Mouse (Mus musculus) stomach, embryonic 16.5 days (tissue): ENCODE measurements around the gene Ccdc127. TPM values are rescaled to one million over a fixed set of nuclear protein-coding genes. Genes with fewer than 3 reads are reported as not detected.

Experiments used
- ATAC-seq: fragments of 200-750 bp; cut with Nextera tagmentation; 2 replicates; pipeline ENCODE4 v1.8.0; 2017; ENCODE audit warnings: moderate number of reproducible peaks, moderate TSS enrichment; ENCODE audit not compliant: insufficient read depth, low FRiP score
- H3K27ac ChIP-seq: fragments of 300-500 bp; sonication (generic); 2 replicates; pipeline ENCODE4 v1.5.1; 2014; ENCODE audit warnings: low read length
- H3K27me3 ChIP-seq: fragments of 300-500 bp; sonication (generic); 2 replicates; pipeline ENCODE4 v1.6.1; 2014; ENCODE audit warnings: low read length, control low read depth, mixed read lengths; ENCODE audit not compliant: control insufficient read depth, insufficient read depth
- H3K36me3 ChIP-seq: fragments of 300-500 bp; sonication (generic); 2 replicates; pipeline ENCODE4 v1.6.1; 2014; ENCODE audit warnings: low read length; ENCODE audit not compliant: control insufficient read depth, insufficient read depth
- H3K4me1 ChIP-seq: fragments of 300-500 bp; sonication (generic); 2 replicates; pipeline ENCODE4 v1.6.1; 2014; ENCODE audit warnings: low read length, control low read depth, mixed read lengths; ENCODE audit not compliant: control insufficient read depth, insufficient read depth
- H3K4me2 ChIP-seq: fragments of 300-500 bp; sonication (generic); 2 replicates; pipeline ENCODE4 v1.6.1; 2014; ENCODE audit warnings: low read depth, low read length, mixed read lengths
- H3K4me3 ChIP-seq: fragments of 300-500 bp; sonication (generic); replicated peaks from 2 replicates; pipeline ENCODE4 v1.5.1; 2014; ENCODE audit warnings: mild to moderate bottlenecking, low read length
- H3K9ac ChIP-seq: fragments of 300-500 bp; sonication (generic); 2 replicates; pipeline ENCODE4 v1.6.1; 2014; ENCODE audit warnings: low read length
- H3K9me3 ChIP-seq: fragments of 300-500 bp; sonication (generic); replicated peaks from 2 replicates; pipeline ENCODE4 v1.6.1; 2016; ENCODE audit warnings: low read length, control low read depth; ENCODE audit not compliant: control insufficient read depth
- WGBS: fragments of 180-500 bp; shearing (Covaris S2); extraction: QIAGEN DNeasy Blood & Tissue Kit; methylation state at CpG from one replicate; pipeline ENCODE4 v1.1.7; 2014; 5-methylcytosine and 5-hydroxymethylcytosine counted together
- polyA plus RNA-seq: library from polyadenylated mRNA; unstranded; fragments of >200 nt; fragmentation: Nextera tagmentation; extraction: Ambion mirVana; gene quantifications from 2 replicates; pipeline ENCODE4 v1.2.1, GENCODE M21; 2015

The Ccdc127 gene
- 53.2 and 60.8 TPM in 2 replicates for polyA plus RNA-seq

GRCm38 (mm10) chr13:74349566-74350434 lies at the start of gene Ccdc127, which contains the start of gene Sdha:
Gene Ccdc127 (plus strand): TSS chr13:74350309.
Gene Sdha (minus strand): TSS chr13:74350280.
- Histone ChIP-seq H3K4me2 (peak within 1 kb of the TSS; percentile 80), H3K4me3 (peak within 1 kb of the TSS; percentile 77), H3K9ac (peak within 1 kb of the TSS; percentile 90), H3K9me3 (no peaks in the 10 kb centered on the region), H3K27me3 (no peaks in the 10 kb centered on the region), H3K27ac (peak within 1 kb of the TSS; percentile 64), H3K4me1 (peaks cover 14% of the 10 kb centered on the region), H3K36me3 (peaks cover 5% of the 10 kb centered on the region; the same call in 1 of the 2 replicates)
- WGBS: under 1% methylated on average over 57 of the region's 57 CpGs
- ATAC-seq: peak; percentile 98

DNA sequence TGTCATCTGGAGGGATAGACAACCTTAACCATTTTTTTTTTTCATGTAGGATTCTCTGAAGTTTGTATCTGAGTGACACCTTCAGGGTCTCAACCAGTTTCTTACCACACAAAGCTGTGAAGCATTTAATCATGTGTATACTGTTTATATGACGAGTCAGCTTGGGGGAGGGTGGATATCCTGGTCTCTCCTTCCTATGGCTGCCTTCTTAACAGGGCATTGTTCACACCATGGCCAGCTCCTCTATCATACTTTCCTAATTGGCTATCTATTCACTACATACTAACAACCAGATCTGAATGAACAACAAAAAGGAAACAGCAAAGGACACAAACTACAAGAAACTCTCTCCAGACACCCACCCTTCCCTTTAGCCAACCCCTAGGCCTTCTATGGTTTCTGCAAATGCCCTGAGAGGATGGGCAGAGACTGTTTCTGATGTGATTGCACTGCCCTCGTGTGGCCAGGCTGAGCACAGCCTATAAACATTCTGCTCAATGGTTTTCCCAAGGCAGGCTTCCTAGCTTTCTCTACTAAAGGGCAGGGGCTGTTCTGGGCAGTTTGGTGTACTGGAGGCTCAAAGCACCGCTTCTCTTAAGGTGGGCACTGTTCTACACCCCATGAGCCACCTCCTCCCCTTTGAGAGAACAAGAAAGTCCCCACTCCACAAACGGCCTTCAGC lies 49.0 kb upstream of the Ccdc127 start:
- no peaks in the 10 kb centered on the region for H3K4me1 ChIP-seq
- no peaks in the 10 kb centered on the region for H3K27me3 ChIP-seq
- H3K9me3 ChIP-seq: no peaks in the 10 kb centered on the region
- ATAC-seq: peak; percentile 50; the same call in 1 of the 2 replicates
- H3K27ac ChIP-seq: peak overlapping the region; percentile 26; the same call in 1 of the 2 replicates
- H3K36me3 ChIP-seq: peaks cover 13% of the 10 kb centered on the region
- H3K4me2 ChIP-seq: no peak overlapping the region
- H3K4me3 ChIP-seq: no peak overlapping the region
- WGBS: 45% methylated on average over 4 of the region's 4 CpGs
- H3K9ac ChIP-seq: no peak overlapping the region

GRCm38 (mm10) chr13:74301607-74301984 lies 48.5 kb upstream of the Ccdc127 start:
- H3K9me3 ChIP-seq: no peaks in the 10 kb centered on the region
- no peak overlapping the region for H3K9ac ChIP-seq
- H3K36me3 ChIP-seq: peaks cover 16% of the 10 kb centered on the region
- H3K4me3 ChIP-seq: no peak overlapping the region
- H3K4me2 ChIP-seq: no peak overlapping the region
- H3K4me1 ChIP-seq: no peaks in the 10 kb centered on the region
- WGBS: 58% methylated on average over 6 of the region's 6 CpGs
- peak overlapping the region; percentile 26; the same call in 1 of the 2 replicates for H3K27ac ChIP-seq
- H3K27me3 ChIP-seq: no peaks in the 10 kb centered on the region
- ATAC-seq: peak; percentile 71; the same call in 1 of the 2 replicates

DNA sequence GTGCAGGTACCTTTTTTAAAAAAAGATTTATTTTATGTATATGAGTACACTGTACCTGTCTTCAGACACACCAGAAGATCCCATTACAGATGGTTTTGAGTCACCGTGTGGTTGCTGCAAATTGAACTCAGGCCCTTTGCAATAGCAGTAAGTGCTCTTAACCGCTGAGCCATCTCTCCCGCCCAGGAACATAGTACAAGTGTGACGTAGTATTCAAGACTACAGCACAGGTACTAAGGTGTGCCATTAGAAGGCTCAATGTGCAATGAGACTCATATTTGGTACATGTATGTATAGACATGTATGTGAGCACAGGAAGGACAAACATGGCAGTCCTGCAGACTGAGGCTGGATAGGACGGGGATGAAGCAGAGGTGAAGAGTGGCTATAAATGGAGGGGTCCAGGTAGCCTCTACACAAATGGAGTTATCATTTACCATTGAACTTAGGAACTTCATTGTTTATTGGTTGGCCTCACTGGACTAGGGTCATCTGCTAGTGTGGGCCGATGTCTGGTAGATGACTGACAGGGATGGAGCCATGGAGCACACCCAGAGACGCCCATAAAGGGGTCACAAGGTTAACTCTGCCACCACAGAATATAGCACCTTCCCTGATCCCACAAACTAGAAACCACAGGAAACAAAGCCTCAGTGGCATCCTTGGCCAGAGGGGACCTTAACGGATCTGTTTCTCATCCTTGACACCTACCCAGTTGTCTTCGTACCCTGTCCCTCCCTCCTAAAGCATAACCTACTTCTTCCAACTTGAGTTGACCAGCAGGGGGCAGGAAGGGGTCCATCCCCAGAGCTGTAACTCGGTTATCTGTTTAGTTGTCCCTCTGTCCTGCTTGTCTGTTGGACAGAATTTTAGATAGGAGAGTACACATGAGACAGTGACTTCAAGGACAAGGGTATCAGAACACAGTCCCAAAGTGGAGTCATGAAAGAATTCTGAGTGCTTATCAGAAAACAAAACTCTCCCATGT lies 47.8 kb upstream of the Ccdc127 start:
- Histone ChIP-seq H3K27ac (no peak overlapping the region), H3K4me1 (no peaks in the 10 kb centered on the region), H3K9ac (no peak overlapping the region), H3K4me2 (no peak overlapping the region), H3K36me3 (peaks cover 16% of the 10 kb centered on the region), H3K27me3 (no peaks in the 10 kb centered on the region), H3K9me3 (no peaks in the 10 kb centered on the region), H3K4me3 (no peak overlapping the region)
- ATAC-seq: no peak
- WGBS: 83% methylated on average over 10 of the region's 10 CpGs

DNA sequence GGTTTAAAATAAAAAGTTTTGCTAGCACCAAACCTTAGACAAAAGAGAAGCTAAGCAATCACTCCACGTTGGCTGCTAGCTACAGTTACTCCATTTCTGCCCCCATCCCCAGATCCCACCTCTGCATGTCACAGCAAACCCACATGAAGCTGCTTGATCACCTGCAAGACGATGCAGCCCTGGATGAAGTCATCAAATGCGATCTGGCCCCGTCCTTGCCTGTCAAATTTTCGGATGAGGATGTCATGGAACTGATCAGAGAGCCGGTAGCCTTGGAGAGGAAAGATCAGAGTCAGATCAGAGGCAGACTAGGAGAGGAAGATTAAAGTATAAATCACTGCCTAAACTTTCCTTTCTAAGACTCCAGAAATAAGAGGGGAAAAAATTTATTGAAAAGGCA lies 44.7 kb upstream of the Ccdc127 start:
- no peaks in the 10 kb centered on the region for H3K4me1 ChIP-seq
- H3K27me3 ChIP-seq: no peaks in the 10 kb centered on the region
- no peak for ATAC-seq
- H3K9me3 ChIP-seq: no peaks in the 10 kb centered on the region
- peaks cover 21% of the 10 kb centered on the region for H3K36me3 ChIP-seq
- 90% methylated on average over 6 of the region's 6 CpGs for WGBS
- H3K27ac ChIP-seq: no peak overlapping the region
- H3K9ac ChIP-seq: no peak overlapping the region
- no peak overlapping the region for H3K4me2 ChIP-seq
- no peak overlapping the region for H3K4me3 ChIP-seq

GRCm38 (mm10) chr13:74305780-74306179 lies 44.3 kb upstream of the Ccdc127 start:
- H3K36me3 ChIP-seq: peaks cover 21% of the 10 kb centered on the region
- 82% methylated on average over 1 of the region's 1 CpGs for WGBS
- H3K9ac ChIP-seq: no peak overlapping the region

DNA sequence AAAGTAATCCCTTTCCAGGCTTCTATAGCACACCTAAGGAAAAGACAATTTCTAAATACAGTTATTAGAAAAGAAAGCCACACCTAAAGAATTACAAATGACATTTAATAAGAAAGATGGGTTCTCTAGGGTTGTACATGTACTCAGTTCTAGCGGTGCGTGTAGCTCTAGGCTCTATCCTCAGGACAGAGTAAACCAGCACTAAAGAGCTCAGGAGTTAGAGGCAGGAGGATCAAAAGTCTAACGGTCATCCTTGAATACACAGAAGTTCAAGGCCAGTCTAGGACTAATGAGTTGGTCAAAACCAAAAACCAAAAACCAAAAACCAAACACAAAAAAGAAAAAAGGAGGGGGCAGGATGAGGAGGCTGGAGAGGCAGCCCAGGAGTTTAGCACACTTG lies 35.5 kb upstream of the Ccdc127 start:
- Histone ChIP-seq H3K4me1 (peaks cover 8% of the 10 kb centered on the region), H3K36me3 (peaks cover 6% of the 10 kb centered on the region; the same call in 1 of the 2 replicates), H3K4me2 (no peak overlapping the region), H3K9me3 (no peaks in the 10 kb centered on the region), H3K4me3 (no peak overlapping the region), H3K9ac (no peak overlapping the region), H3K27ac (no peak overlapping the region), H3K27me3 (no peaks in the 10 kb centered on the region)
- WGBS: 93% methylated on average over 3 of the region's 3 CpGs
- ATAC-seq: no peak

More at GRCm38 (mm10) chr13:74305780-74306179, 44.3 kb upstream of the Ccdc127 start:
- Histone ChIP-seq H3K4me2 (no peak overlapping the region), H3K27ac (no peak overlapping the region), H3K4me3 (no peak overlapping the region), H3K27me3 (no peaks in the 10 kb centered on the region), H3K9me3 (no peaks in the 10 kb centered on the region), H3K4me1 (no peaks in the 10 kb centered on the region)
- no peak for ATAC-seq

DNA sequence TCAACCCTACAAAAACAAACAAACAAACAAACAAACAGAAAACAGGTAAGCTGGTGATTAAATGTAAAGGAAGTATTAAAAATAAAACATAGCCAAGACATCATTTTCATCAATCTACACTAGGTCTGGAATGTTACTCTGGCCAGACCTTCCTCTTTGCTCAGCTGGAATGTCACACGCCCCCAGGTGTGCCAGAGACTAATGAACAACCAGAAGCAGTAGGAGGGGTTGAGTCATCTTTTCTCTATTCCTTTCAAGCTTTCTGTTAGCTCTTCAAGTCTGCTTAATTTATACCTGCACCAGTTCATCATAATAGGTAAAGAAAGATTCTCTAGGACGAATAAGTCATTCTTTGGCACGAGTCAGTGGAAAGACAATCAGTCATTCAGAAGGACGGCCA lies 33.7 kb upstream of the Ccdc127 start:
- Histone ChIP-seq H3K27ac (peak overlapping the region; percentile 78), H3K4me2 (peak overlapping the region; percentile 74), H3K4me1 (peaks cover 8% of the 10 kb centered on the region), H3K9me3 (no peaks in the 10 kb centered on the region), H3K27me3 (no peaks in the 10 kb centered on the region), H3K36me3 (peaks cover 3% of the 10 kb centered on the region; the same call in 1 of the 2 replicates), H3K9ac (peak overlapping the region; percentile 80), H3K4me3 (peak overlapping the region; percentile 77)
- WGBS: 23% methylated on average over 4 of the region's 4 CpGs
- ATAC-seq: no peak
